Mouse (Mus musculus): ENCODE measurements around the gene Izumo1r. TPM values are rescaled to one million over a fixed set of nuclear protein-coding genes. Genes with fewer than 3 reads are reported as not detected.

Izumo1r gene
- polyA plus RNA-seq, 1 experiment: 37.6 TPM

GRCm38 (mm10) chr9:14848267-14848935 lies 55.3 kb downstream of the Izumo1r start:
- no peaks in the 10 kb centered on the region for H3K27me3 ChIP-seq (ENCODE audit: control insufficient read depth, insufficient read depth, low read length)
- H3K4me3 ChIP-seq (ENCODE audit: extremely low read depth, insufficient read depth, insufficient read length): no peak overlapping the region
- H3K27ac ChIP-seq (ENCODE audit: insufficient read depth, low read length): no peak overlapping the region
- TF ChIP-seq POLR2A (IDR thresholded peaks at IDR 0.05; ENCODE audit: low read depth, low read length): no peak
- no peak for DNase-seq (ENCODE audit: low read depth in 1 of 2, low spot score in 2 of 2)
- H3K4me1 ChIP-seq (ENCODE audit: control insufficient read depth, insufficient read depth, insufficient read length): no peaks in the 10 kb centered on the region
- no peaks in the 10 kb centered on the region for H3K36me3 ChIP-seq (ENCODE audit: control insufficient read depth, insufficient read depth, low read length)
- WGBS: 78% methylated on average over 1 of the region's 1 CpGs

GRCm38 (mm10) chr9:14846428-14846827 lies 57.3 kb downstream of the Izumo1r start:
- Histone ChIP-seq H3K4me1 (ENCODE audit: control insufficient read depth, insufficient read depth, insufficient read length) (no peaks in the 10 kb centered on the region), H3K27ac (ENCODE audit: insufficient read depth, low read length) (no peak overlapping the region), H3K36me3 (ENCODE audit: control insufficient read depth, insufficient read depth, low read length) (no peaks in the 10 kb centered on the region), H3K27me3 (ENCODE audit: control insufficient read depth, insufficient read depth, low read length) (no peaks in the 10 kb centered on the region), H3K4me3 (ENCODE audit: extremely low read depth, insufficient read depth, insufficient read length) (no peak overlapping the region)
- WGBS: 64% methylated on average over 5 of the region's 5 CpGs
- TF ChIP-seq POLR2A (IDR thresholded peaks at IDR 0.05; ENCODE audit: low read depth, low read length) (no peak), CTCF (IDR thresholded peaks at IDR 0.05; ENCODE audit: extremely low read depth, insufficient read depth, insufficient read length, insufficient replicate concordance) (peak; percentile 45; the same call in 1 of the 2 replicates)
- no peak for DNase-seq (ENCODE audit: low read depth in 1 of 2, low spot score in 2 of 2)

- DNase-seq (ENCODE audit: low read depth in 1 of 2, low spot score in 2 of 2): no peak
- Histone ChIP-seq H3K36me3 (ENCODE audit: control insufficient read depth, insufficient read depth, low read length) (no peaks in the 10 kb centered on the region), H3K27me3 (ENCODE audit: control insufficient read depth, insufficient read depth, low read length) (no peaks in the 10 kb centered on the region), H3K4me3 (ENCODE audit: extremely low read depth, insufficient read depth, insufficient read length) (no peak overlapping the region), H3K27ac (ENCODE audit: insufficient read depth, low read length) (no peak overlapping the region), H3K4me1 (ENCODE audit: control insufficient read depth, insufficient read depth, insufficient read length) (peaks cover 4% of the 10 kb centered on the region; the same call in 1 of the 2 replicates)
- TF ChIP-seq POLR2A (IDR thresholded peaks at IDR 0.05; ENCODE audit: low read depth, low read length): no peak
- TF ChIP-seq CTCF (IDR thresholded peaks at IDR 0.05; ENCODE audit: extremely low read depth, insufficient read depth, insufficient read length, insufficient replicate concordance): no peak
- 81% methylated on average over 3 of the region's 3 CpGs for WGBS
Measured at GRCm38 (mm10) chr9:14843901-14844300, 59.8 kb downstream of the Izumo1r start.

- no peak overlapping the region for H3K27ac ChIP-seq (ENCODE audit: insufficient read depth, low read length)
- H3K36me3 ChIP-seq (ENCODE audit: control insufficient read depth, insufficient read depth, low read length): no peaks in the 10 kb centered on the region
- no peak for DNase-seq (ENCODE audit: low read depth in 1 of 2, low spot score in 2 of 2)
- WGBS: 86% methylated on average over 6 of the region's 6 CpGs
- TF ChIP-seq POLR2A (IDR thresholded peaks at IDR 0.05; ENCODE audit: low read depth, low read length): no peak
- no peak for TF ChIP-seq CTCF (IDR thresholded peaks at IDR 0.05; ENCODE audit: extremely low read depth, insufficient read depth, insufficient read length, insufficient replicate concordance)
- peaks cover 4% of the 10 kb centered on the region; the same call in 1 of the 2 replicates for H3K4me1 ChIP-seq (ENCODE audit: control insufficient read depth, insufficient read depth, insufficient read length)
- H3K4me3 ChIP-seq (ENCODE audit: extremely low read depth, insufficient read depth, insufficient read length): no peak overlapping the region
- H3K27me3 ChIP-seq (ENCODE audit: control insufficient read depth, insufficient read depth, low read length): no peaks in the 10 kb centered on the region
Measured at GRCm38 (mm10) chr9:14843311-14843857, 60.4 kb downstream of the Izumo1r start.

GRCm38 (mm10) chr9:14841878-14842761 lies 61.6 kb downstream of the Izumo1r start:
- no peak for DNase-seq (ENCODE audit: low read depth in 1 of 2, low spot score in 2 of 2)
- Histone ChIP-seq H3K4me3 (ENCODE audit: extremely low read depth, insufficient read depth, insufficient read length) (no peak overlapping the region), H3K27me3 (ENCODE audit: control insufficient read depth, insufficient read depth, low read length) (no peaks in the 10 kb centered on the region), H3K27ac (ENCODE audit: insufficient read depth, low read length) (no peak overlapping the region), H3K36me3 (ENCODE audit: control insufficient read depth, insufficient read depth, low read length) (no peaks in the 10 kb centered on the region), H3K4me1 (ENCODE audit: control insufficient read depth, insufficient read depth, insufficient read length) (peaks cover 4% of the 10 kb centered on the region; the same call in 1 of the 2 replicates)
- 86% methylated on average over 10 of the region's 10 CpGs for WGBS
- TF ChIP-seq POLR2A (IDR thresholded peaks at IDR 0.05; ENCODE audit: low read depth, low read length) (no peak), CTCF (IDR thresholded peaks at IDR 0.05; ENCODE audit: extremely low read depth, insufficient read depth, insufficient read length, insufficient replicate concordance) (no peak)

GRCm38 (mm10) chr9:14839970-14840369 lies 63.8 kb downstream of the Izumo1r start:
- H3K4me3 ChIP-seq (ENCODE audit: extremely low read depth, insufficient read depth, insufficient read length): no peak overlapping the region
- no peak for TF ChIP-seq CTCF (IDR thresholded peaks at IDR 0.05; ENCODE audit: extremely low read depth, insufficient read depth, insufficient read length, insufficient replicate concordance)
- TF ChIP-seq POLR2A (IDR thresholded peaks at IDR 0.05; ENCODE audit: low read depth, low read length): no peak
- DNase-seq (ENCODE audit: low read depth in 1 of 2, low spot score in 2 of 2): no peak
- peaks cover 4% of the 10 kb centered on the region; the same call in 1 of the 2 replicates for H3K4me1 ChIP-seq (ENCODE audit: control insufficient read depth, insufficient read depth, insufficient read length)
- 61% methylated on average over 5 of the region's 5 CpGs for WGBS
- no peaks in the 10 kb centered on the region for H3K36me3 ChIP-seq (ENCODE audit: control insufficient read depth, insufficient read depth, low read length)
- no peaks in the 10 kb centered on the region for H3K27me3 ChIP-seq (ENCODE audit: control insufficient read depth, insufficient read depth, low read length)
- no peak overlapping the region for H3K27ac ChIP-seq (ENCODE audit: insufficient read depth, low read length)

Measured in spleen, adult 2 months (tissue).